Comparison of ENCODE assay signal across 7 mouse cellular contexts in the genomic region with DNA sequence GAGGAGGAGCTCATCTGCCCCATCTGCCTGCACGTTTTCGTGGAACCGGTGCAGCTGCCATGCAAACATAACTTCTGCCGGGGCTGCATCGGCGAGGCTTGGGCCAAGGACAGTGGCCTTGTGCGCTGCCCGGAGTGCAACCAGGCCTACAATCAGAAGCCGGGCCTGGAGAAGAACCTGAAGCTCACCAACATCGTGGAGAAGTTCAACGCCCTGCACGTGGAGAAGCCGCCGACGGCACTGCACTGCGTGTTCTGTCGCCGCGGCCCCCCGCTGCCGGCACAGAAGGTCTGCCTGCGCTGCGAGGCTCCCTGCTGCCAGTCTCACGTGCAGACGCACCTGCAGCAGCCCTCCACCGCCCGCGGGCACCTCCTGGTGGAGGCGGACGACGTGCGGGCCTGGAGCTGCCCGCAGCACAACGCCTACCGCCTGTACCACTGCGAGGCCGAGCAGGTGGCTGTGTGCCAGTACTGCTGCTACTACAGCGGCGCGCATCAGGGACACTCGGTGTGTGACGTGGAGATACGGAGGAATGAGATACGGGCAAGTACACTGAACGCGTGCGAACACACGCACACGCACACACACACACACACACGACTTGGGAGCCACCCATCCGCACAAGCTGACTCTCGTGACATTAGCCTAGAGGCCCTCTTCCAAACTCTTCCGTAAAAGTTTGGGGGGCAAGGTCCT. TPM values are rescaled to one million over a fixed set of nuclear protein-coding genes. Genes with fewer than 3 reads are reported as not detected.
DNase-seq lines count a peak whose midpoint lies in the region; ATAC-seq and TF ChIP-seq lines count a peak whose summit lies in the region.

No protein-coding gene starts in this region.

- H3K36me3 ChIP-seq in intestine, embryonic 14.5 days (ENCODE audit: control insufficient read depth, insufficient read depth, low read length), result peaks cover 18% of the 10 kb centered on the region

- peak; percentile 59 for TF ChIP-seq CTCF in gastrocnemius, adult 2 months (IDR thresholded peaks at IDR 0.05)

- intact Hi-C loops in gastrocnemius, adult 2 months (cut with DNase I), result loop anchor here (2.0 kb wide), 1 partner anchor 108 kb away; a partner anchor contains a TSS
- intact Hi-C loops in left cerebral cortex, postnatal 25 days (cut with DNase I), result loop anchor here (1.0 to 5.0 kb wide), 4 partner anchors 21 to 175 kb away; a partner anchor contains a TSS

- peak overlapping the region; percentile 79 for H3K9ac ChIP-seq in intestine, embryonic 14.5 days (ENCODE audit: low read length)

- no peak for ATAC-seq in intestine, embryonic 14.5 days (replicated peaks; ENCODE audit: low FRiP score, low TSS enrichment, low read depth)
- ATAC-seq in megakaryocyte-erythroid progenitor cell, adult 5-6 weeks (replicated peaks; ENCODE audit: low FRiP score, low TSS enrichment, poor library complexity, severe bottlenecking), result peak; percentile 54

- peak; percentile 90 for DNase-seq in T-cell, adult 2 months (ENCODE audit: low spot score)
- peak; percentile 80 to 83 for DNase-seq in cerebellum, postnatal 14 days
- DNase-seq in gastrocnemius, adult 2 months, result peak; percentile 91
- peak; percentile 86 for DNase-seq in intestine, embryonic 14.5 days (ENCODE audit: low spot score)
- DNase-seq in left cerebral cortex, postnatal 25 days (ENCODE audit: low spot score in 2 of 2), result peak; percentile 82
- peak; percentile 83 for DNase-seq in right cerebral cortex, postnatal 4 days

- H3K4me2 ChIP-seq in intestine, embryonic 14.5 days (ENCODE audit: low read length), result peak overlapping the region; percentile 93

- H3K4me1 ChIP-seq in intestine, embryonic 14.5 days (replicated peaks; ENCODE audit: control insufficient read depth, insufficient read depth, low read length), result peaks cover 33% of the 10 kb centered on the region

- WGBS in intestine, embryonic 14.5 days, result under 1% methylated on average over 48 of the region's 53 CpGs

- peak overlapping the region; percentile 99 for H3K27ac ChIP-seq in gastrocnemius, adult 2 months
- peak overlapping the region; percentile 99 for H3K27ac ChIP-seq in intestine, embryonic 14.5 days (ENCODE audit: low read depth)

- H3K4me3 ChIP-seq in gastrocnemius, adult 2 months, result peak overlapping the region; percentile 95
- H3K4me3 ChIP-seq in intestine, embryonic 14.5 days (ENCODE audit: low read depth, low read length), result peak overlapping the region; percentile 85

- H3K27me3 ChIP-seq in intestine, embryonic 14.5 days (replicated peaks; ENCODE audit: control insufficient read depth, insufficient read depth, low read length), result no peaks in the 10 kb centered on the region

- H3K9me3 ChIP-seq in intestine, embryonic 14.5 days (ENCODE audit: control insufficient read depth, low read length), result no peaks in the 10 kb centered on the region

RNA-seq across cellular contexts. Expression of a gene that starts 1.1 kb away (rescaled TPM):
- 10 to 100 TPM; 20.2 to 20.7 TPM for total RNA-seq in gastrocnemius, adult 2 months (2021)
- 20.1 and 21.1 TPM in 2 replicates for polyA plus RNA-seq in intestine, embryonic 14.5 days (2014; fragmentation: Nextera tagmentation; extraction: Ambion mirVana)
- 100 to 1,000 TPM; 114 to 116 TPM for total RNA-seq in left cerebral cortex, postnatal 25 days (2021)
- 20.8 and 22.3 TPM in 2 replicates for total RNA-seq in megakaryocyte-erythroid progenitor cell, adult 5-6 weeks (2014; fragmentation: Nextera tagmentation)
- 9.9 and 18.2 TPM in 2 replicates for total RNA-seq in megakaryocyte-erythroid progenitor cell, adult 5-6 weeks (2017)

Comparison
In these comparisons a context has a peak if more than half of its experiments do, and no peak if none do; other contexts are left out.
1. RNA of a gene that starts 1.1 kb away (total RNA-seq): 114 to 116 TPM in left cerebral cortex, postnatal 25 days; 9.9 to 22.3 TPM in megakaryocyte-erythroid progenitor cell, adult 5-6 weeks and 20.2 to 20.7 TPM in gastrocnemius, adult 2 months; every median in the first group is over 4 times any median in the second.
2. Peak in every context shown above with its lines, with median percentiles within 50 percentile points of each other: DNase-seq.